Mouse (Mus musculus) R1 (cell line): ENCODE measurements at regions not wholly inside any gene's neighbourhood (a gene's known extent, or its start where the extent isn't known, plus 50 kb on each side); places are given as distances from the start of the nearest gene placed in this dataset.

Experiments
- DNase-seq: peaks from one replicate; pipeline ENCODE4 v3.0.0-alpha.2; 2018; ENCODE audit warnings: low read depth, low spot score

DNA sequence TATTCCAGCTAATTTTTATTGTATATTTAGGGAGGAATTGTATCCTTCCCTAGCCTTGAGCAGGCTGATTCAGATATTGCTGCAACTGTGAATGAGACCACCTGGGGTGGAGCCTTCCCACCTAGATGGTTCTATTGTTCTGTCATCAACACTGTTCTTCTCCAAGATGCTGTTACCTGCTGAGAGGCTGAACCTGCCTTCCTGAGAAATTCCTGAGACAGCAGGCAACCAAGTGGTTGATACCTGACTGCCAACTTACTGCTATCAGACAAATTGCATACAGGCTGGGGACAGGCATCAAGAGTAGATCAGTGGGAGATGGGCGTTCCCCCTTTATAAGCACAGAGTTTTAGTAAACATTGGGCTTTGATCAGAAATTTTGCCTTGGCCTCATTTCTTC, 309.7 kb upstream of the 4930415L06Rik start:
- DNase-seq: peak; percentile 74
